Mouse (Mus musculus) frontal cortex, postnatal 25 days (tissue): ENCODE results near the gene Phldb2.

ENCODE experiments used
- DNase-seq, 2 experiments: peaks; one replicate each; pipeline ENCODE4 v3.0.0; 2022; ENCODE audit warnings: low spot score in 2 of 2

Gene Phldb2

DNA sequence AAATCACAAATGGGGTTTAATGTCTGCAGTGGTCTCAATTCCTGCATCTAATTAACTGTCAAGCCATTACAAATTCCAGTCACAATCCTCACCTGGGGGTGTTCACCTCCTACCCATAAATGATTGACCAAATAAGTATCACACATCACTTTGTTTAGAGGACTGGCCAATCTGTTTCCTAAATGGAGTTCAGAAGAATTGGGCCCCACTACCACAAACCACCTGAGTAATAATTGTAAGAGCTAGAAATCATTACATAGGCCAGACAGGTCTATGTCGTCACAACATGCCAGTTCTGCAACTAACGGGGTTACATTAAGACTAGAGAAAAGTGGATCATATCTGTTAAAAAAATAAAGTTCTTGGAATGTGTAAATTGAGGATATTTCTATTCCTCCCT, 1.4 kb downstream of the Phldb2 start:
- DNase-seq, result no peak

DNA sequence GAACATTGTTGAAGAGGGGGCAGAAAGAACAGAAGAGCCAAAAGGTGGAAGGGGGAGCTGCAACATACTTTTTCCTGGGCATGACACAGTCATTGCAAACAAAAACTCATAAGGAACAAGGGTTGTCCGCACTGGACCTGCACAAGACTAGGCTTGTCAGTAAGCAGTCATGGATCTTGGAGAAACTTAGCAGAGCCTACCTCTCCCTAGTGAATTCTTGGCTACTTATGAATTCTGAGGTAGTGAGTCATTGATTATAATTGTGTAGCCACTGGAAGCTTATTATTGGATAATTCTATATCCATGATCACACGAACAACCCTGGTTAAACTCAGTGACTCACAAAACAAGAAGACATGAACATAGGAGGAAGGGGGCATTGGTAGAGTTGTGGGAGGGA, 7.1 kb downstream of the Phldb2 start:
- DNase-seq, result no peak

DNA sequence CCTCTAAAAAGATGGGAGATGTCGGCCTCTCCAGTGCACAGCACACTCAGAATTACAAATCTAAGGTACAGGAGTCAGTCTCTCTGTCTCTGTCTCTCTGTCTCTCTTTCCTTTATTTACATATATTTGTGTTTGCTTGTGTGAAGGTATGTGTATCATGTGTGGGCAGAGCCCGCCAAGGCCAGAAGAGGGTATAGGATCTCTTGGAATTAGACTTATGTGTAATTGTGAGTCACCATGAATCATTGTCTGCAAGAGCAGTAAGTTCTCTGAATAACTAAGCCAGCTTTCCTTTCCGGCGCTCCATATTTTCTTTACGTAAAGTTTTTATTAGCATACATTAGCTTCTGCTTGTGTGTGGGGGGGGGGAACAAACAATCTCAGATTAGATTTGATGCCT, 7.7 kb downstream of the Phldb2 start:
- DNase-seq, result no peak

GRCm38 (mm10) chr16:45945174-45945631, 8.2 kb downstream of the Phldb2 start:
- DNase-seq, result no peak

GRCm38 (mm10) chr16:45942169-45942891, 11.1 kb downstream of the Phldb2 start:
- no peak for DNase-seq

DNA sequence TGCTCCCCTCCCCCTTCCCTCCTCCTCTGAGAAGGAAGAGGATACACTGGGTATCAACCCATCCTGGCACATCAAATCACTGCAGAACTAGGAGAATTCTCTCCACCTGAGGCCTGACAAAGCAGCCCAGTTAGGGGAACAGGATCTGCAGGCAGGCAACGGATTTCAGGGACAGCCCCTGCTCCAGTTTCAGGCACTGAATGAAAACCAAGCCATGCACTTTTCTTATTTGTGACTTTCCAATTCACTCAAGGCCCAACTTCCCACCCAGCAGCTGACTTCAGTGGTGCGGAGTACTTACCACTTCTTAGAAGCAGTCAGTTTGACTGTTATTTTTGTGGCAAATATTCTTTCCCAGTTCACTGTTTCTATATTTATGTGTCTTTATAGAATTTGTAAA, 12.7 kb downstream of the Phldb2 start:
- no peak for DNase-seq

DNA sequence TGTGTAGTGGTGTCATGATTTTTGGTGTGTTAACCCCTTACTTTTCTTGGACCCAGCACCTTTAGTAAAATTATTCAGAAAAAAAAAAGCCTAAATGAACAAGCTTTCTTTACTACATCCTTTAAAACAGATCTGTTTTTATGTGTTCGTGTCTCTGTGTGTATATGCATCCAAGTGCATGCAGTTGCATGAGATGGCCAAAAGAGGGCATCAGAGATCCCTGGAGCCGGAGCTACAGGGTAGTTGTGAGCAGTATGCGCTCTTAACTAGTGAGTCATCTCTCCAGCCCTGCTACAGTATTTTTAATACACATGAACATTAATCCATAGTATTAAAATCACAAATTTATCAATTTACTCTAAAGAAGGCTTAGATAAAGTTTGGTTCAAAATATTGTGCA, 14.0 kb downstream of the Phldb2 start:
- no peak for DNase-seq

DNA sequence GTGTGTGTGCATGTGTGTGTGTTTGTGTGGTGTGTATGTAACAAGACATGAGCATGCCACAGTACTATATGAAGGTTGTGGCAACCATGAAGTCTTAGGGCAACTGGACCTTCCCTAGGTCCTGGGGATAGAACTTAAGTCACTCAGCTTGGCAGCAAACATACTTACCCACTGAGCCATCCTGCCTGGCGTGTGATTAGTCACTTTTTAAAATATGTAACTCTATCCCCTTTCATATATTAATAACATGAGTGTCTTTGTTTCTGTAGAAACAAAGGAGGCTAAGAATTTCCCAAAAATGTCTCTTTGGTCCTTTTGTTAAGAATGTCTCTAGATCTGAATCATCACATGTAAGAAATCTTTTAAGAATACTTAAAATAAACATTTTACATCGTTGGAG, 16.0 kb downstream of the Phldb2 start:
- no peak for DNase-seq

GRCm38 (mm10) chr16:45936521-45936920, 16.9 kb downstream of the Phldb2 start:
- DNase-seq, result no peak

DNA sequence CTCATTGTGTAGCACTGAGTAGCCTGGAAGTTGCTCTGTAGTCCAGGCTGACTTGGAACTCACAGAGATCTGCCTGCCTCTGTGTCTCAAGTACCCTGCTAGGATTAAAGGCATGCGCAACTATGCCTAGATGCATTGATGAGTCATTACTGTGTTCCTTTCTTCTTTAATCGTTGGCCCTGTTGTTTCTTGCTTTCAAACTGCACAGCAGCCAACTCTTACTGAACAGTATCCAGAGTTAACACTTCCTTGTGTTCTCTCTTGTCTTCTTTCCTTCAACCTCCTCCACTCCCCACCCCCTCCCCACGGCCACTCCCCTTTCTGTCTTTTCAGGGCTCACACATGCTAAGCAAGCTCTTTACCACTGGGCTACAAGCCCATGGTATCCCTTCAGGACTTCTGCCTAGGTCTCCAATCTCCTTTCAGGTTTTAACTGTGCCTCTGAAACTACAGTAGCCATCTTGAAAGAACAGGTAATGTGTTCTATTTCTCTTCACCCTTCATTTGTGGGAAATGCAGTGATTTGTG, 17.4 kb downstream of the Phldb2 start:
- no peak for DNase-seq

GRCm38 (mm10) chr16:45934721-45935407, 18.5 kb downstream of the Phldb2 start:
- DNase-seq, result no peak

DNA sequence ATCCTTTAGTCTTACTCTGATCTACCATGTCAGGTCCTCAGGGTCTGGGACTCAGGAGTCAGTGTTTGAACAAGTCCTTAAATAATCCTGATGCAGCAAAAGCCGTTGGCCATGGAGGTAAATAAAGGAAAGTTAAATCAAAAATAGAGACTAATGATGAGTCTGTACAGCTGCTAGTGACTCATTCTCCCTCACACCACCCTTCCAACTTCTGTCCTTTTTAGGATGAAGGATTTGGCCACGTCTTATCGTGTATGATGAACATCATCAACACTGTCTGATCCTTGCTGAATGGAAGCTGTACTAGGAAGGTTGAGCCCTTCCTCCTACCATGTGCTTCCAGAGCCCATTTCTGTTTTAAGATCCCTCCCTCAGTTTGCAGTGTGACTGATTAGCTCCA, 23.1 kb downstream of the Phldb2 start:
- no peak for DNase-seq

- no peak for DNase-seq
These were observed 25.3 kb downstream of the Phldb2 start for GRCm38 (mm10) chr16:45928090-45928489.

DNA sequence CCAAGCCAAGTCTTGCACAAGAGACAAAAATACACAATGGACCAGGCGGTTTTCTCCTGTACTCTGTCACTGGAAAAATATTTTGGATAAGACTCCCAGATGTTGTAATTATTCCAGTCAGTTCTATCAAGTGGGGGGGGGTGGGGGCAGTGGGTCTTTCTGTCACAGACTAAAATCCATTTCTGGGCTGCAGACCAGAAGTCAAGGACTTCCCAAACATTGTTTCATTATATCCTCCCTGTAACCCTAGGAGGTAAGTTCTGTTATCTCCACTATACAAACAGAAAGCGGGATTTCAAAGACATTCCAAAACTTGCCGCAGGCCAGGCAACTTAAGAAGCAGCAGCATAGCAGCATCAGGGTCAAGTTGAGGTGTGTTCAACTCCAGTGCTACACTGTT, 25.8 kb downstream of the Phldb2 start:
- DNase-seq, result no peak

DNA sequence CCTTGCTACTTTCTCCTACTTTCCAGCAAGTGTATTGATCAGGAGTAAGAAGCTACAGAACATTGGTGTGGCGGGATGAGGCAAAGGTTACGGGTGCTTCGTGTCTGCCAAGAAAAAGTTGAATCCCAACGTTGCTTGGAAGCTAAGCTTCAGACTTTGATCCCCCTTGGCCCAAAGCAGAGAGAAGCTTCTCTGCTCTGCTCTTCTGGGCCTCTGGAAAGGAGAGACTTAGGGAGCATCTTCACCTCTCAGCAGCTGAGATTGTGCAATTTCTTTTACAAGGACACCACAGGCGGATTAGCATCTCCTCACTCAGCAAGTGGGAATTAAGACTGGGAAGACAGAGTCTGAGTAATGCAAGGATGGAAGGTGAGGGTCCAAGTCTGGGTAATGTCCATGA, 26.5 kb downstream of the Phldb2 start:
- DNase-seq, result no peak

DNA sequence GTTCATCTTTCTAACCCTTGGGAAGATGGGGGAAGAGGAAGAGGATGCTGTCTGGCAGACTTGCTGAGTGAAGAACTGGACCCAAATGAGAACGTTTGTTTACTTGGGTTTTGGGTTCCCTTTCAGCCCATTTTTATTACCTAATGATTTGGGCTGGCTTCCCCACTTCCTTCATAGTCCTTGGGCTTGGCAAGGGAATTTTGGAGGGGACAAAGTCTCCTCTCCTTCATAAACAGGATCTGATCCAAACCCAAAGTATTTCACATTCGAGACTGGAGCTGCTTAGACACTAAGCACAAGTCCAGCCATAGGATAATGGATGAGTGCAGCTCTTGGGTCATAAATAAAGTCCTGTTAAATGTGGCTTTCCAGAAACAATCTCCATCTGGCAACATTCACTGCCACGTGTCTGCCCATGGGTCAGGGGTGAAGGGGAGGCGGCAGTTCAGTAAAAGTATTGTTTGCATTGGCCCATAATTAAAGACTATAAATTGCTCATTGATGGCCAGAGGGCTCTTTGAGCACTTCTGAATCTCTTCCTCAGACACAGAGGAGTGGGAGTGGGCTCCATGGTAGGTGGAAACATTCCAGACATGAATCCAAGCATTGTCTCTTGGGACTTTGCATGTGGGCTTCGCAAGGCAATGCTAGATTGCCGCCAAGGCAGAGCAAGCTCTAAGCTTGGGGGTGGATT, 29.5 kb downstream of the Phldb2 start:
- no peak for DNase-seq

GRCm38 (mm10) chr16:45922546-45923229, 30.7 kb downstream of the Phldb2 start:
- no peak for DNase-seq

- DNase-seq, result peak in 1 of 2 experiments; percentile 5
These were observed 33.8 kb downstream of the Phldb2 start for GRCm38 (mm10) chr16:45919572-45919971.

DNA sequence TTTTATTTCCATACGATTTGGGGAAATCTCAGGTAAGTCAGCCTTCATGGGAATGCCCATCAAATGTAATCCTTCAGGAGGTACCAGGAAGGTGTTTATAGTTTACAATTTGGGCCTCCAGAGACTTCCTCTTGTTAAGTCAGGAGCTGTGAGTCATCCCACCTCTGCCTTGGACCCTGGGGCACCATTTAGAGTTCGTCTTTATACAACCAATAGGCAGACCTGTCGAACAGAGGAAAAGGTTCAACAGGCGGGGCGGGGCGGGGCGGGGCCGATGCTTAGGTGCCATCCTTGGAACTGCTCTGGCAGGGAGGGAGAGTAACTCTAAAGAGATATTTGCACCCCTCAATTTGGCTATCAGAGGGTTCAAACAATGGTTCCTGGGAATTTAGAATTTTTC, 49.8 kb downstream of the Phldb2 start:
- DNase-seq, result no peak

- DNase-seq, result no peak
These were observed 54.9 kb downstream of the Phldb2 start for GRCm38 (mm10) chr16:45898459-45898858.

DNA sequence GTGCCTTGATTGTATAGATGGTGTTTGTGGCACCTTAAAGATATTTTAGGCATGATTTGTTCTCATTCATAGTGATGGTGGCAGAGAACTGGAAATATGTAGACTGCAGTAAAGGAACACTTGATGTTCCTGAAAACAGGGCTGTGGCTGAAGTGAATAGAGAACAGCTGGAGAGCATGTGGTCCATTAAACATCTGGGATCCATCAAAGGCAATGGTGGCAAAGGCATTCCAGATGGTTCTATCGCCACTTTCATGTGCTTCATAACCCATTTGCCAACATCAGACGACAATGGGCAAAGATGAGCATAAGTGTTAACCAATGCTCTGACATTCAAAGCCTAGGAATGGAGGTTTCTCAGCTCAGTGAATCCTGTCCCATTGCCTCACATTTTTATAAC, 56.8 kb downstream of the Phldb2 start:
- DNase-seq, result no peak

DNA sequence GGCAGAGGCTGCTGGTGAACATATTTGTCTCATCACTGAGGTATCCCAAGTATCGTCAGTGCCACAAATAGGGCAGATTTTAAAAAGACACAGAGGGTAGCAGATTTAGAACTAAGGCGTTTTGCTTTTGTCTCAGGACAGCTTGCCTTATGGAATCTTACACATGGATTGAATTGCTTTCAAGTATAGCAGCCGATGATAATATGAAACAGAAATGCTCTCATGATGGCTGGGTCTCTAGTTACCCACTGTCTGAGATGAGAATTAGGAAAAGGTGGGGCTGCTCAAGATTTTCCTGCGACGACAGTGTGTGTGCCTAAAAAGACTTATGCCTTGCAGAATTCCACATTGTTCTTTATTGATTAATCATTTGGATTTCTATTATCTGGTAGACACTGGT, 58.4 kb downstream of the Phldb2 start:
- no peak for DNase-seq
